Mouse (Mus musculus): Measurements from ENCODE around the gene Gm28372. TPM values are rescaled to one million over a fixed set of nuclear protein-coding genes. Genes with fewer than 3 reads are reported as not detected.

Gm28372 gene
- total RNA-seq, 2 experiments from 2014 or later: not detected

GRCm38 (mm10) chr2:130451086-130451726 is 46.2 kb downstream of the Gm28372 start:
- no peak for DNase-seq

DNA sequence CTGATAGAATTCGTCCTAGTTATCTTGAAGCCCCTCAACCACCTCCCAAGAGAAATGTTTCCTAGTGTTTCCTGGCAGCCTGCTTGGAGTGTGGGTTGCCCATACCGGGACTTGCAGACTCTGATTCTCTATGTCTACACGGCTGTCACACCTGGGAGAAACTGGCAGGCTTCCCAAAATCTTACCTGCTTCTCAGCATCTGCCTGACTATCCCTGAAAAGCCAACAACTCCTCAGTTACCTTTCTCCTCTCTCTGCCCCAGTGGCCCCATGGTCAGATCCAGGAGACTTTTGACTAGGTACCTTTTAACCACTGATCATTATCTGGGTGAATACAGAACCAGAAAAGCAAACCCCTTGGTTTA is 46.7 kb downstream of the Gm28372 start:
- no peak for DNase-seq

DNA sequence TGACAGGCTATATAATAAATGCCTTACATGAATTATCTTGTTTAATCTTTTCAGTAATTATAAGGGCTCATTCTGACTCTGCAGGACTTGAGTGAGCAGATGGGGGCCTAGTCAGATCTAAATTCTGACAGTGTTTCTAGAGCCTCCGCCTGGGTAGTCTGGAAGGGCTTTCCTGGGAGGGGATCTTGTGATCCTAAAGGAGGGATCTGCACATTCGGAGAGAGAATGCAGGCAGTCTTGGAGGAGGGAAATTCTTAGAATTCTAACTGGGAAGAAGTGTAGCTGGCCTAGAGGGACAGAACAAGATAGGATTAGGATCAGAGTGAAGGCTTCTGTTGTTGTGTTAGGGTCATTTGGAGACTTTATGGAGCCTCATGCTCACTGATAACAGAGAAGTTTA is 47.2 kb downstream of the Gm28372 start:
- DNase-seq: no peak

GRCm38 (mm10) chr2:130453421-130453820 is 48.4 kb downstream of the Gm28372 start:
- DNase-seq: no peak

DNA sequence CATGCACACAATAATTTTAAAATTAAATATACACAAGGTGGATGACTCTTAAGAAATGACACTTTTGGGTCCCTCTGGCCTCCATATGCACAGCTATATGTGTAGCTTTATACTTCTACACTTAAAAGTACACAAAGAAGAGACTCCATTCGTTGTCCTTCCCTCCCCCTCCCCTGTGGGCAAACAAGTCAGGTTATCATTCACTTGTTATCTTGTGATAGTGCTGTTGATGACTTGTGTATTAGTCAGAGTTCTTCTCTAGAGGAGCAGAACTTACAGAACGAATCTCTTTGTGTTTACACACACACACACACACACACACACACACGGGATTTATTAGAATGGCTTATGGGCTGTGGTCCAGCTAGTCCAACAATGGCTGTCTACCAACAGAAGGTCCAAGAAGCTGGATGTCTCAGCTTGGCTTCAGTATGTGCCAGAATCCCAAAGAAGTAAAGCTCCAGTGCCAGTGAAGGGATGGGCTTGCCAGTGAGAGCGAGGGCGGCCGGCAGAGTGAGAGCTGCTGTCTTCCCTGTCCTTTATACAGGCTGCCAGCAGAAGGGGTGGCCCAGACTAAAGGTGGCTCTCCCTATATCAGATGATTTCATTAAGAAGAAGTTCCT is 49.8 kb downstream of the Gm28372 start:
- peak in 1 of 2 experiments; percentile 50 for DNase-seq

Other genes starting within 250 kb of the Gm28372 start
- gene Snrpb, start 225.8 kb upstream of the Gm28372 start, total RNA-seq (2021): 100 to 1,000 TPM; 184 to 187 TPM
- gene Tmc2, start 210.0 kb upstream of the Gm28372 start, total RNA-seq (2021): not detected
- 100 to 1,000 TPM in 1 of 2 experiments, 10 to 100 TPM in 1; 94.9 to 131 TPM for gene Nop56, start 130.8 kb upstream of the Gm28372 start, total RNA-seq (2021)
- 100 to 1,000 TPM; 421 to 428 TPM for gene Idh3b, start 120.7 kb upstream of the Gm28372 start, total RNA-seq (2021)
- 1 to 10 TPM; 3.4 to 3.7 TPM for gene Ebf4, start 110.1 kb upstream of the Gm28372 start, total RNA-seq (2021)
- gene Cpxm1, start 7.7 kb upstream of the Gm28372 start, total RNA-seq (2021): 10 to 100 TPM in 1 of 2 experiments, 1 to 10 TPM in 1; 7.1 to 11.3 TPM
- gene 1700020A23Rik, start within 50 bp of the Gm28372 start, total RNA-seq (2021): not detected
- gene Tmem239, start 1.2 kb downstream of the Gm28372 start, total RNA-seq (2021): not detected
- gene Vps16, start 19.1 kb downstream of the Gm28372 start, total RNA-seq (2021): 10 to 100 TPM; 62.9 to 63.9 TPM
- 10 to 100 TPM; 12.9 to 14.6 TPM for gene Pced1a, start 19.5 kb downstream of the Gm28372 start, total RNA-seq (2021)
- 100 to 1,000 TPM; 117 to 143 TPM for gene Ptpra, start 45.0 kb downstream of the Gm28372 start, total RNA-seq (2021)
- gene Mrps26, start 158.5 kb downstream of the Gm28372 start, total RNA-seq (2021): 10 to 100 TPM; 56.5 to 70.3 TPM
- gene Oxt, start 170.9 kb downstream of the Gm28372 start, total RNA-seq (2021): not detected
- not detected for gene Avp, start 177.3 kb downstream of the Gm28372 start, total RNA-seq (2021)
- 10 to 100 TPM; 11.4 to 12.9 TPM for gene Fastkd5, start 224.8 kb downstream of the Gm28372 start, total RNA-seq (2021)
- gene Ubox5, start 224.8 kb downstream of the Gm28372 start, total RNA-seq (2021): 1 to 10 TPM; 6.3 to 6.9 TPM
- gene Lzts3, start 237.6 kb downstream of the Gm28372 start, total RNA-seq (2021): 10 to 100 TPM; 13.2 to 14.8 TPM

Measured in adrenal gland, postnatal 36 days (tissue).